Mouse (Mus musculus) liver, adult 2 months (tissue): ENCODE results near the gene Scgb3a1. TPM values are rescaled to one million over a fixed set of nuclear protein-coding genes. Genes with fewer than 3 reads are reported as not detected.

Experiments
- DNase-seq: peaks from one replicate; pipeline ENCODE4 v3.0.0-alpha.2; 2011; ENCODE audit warnings: low read depth, low spot score; ENCODE audit errors: extremely low read depth
- H3K27ac ChIP-seq: fragments of 200-500 bp; replicated peaks from 2 replicates; pipeline ENCODE4 v1.5.1; 2012; ENCODE audit warnings: low read depth, mild to moderate bottlenecking, control low read depth, inconsistent platforms, low read length; ENCODE audit not compliant: insufficient read depth
- H3K27me3 ChIP-seq: fragments of 200-500 bp; 2 replicates; pipeline ENCODE4 v1.6.1; 2012; ENCODE audit warnings: mild to moderate bottlenecking, moderate library complexity, low read length, inconsistent platforms; ENCODE audit not compliant: control insufficient read depth, insufficient read depth
- H3K36me3 ChIP-seq: fragments of 200-500 bp; 2 replicates; pipeline ENCODE4 v1.6.1; 2012; ENCODE audit warnings: low read length, inconsistent platforms; ENCODE audit not compliant: control insufficient read depth, insufficient read depth
- H3K4me1 ChIP-seq: fragments of 200-500 bp; 2 replicates; pipeline ENCODE4 v1.6.1; 2011; ENCODE audit warnings: low read length; ENCODE audit not compliant: control insufficient read depth, insufficient read depth
- H3K4me3 ChIP-seq: fragments of 200-500 bp; 2 replicates; pipeline ENCODE4 v1.5.1; 2011; ENCODE audit warnings: low read depth, mild to moderate bottlenecking, control low read depth, low read length, moderate library complexity; ENCODE audit not compliant: insufficient read depth
- H3K79me2 ChIP-seq: fragments of 200-500 bp; 2 replicates; pipeline ENCODE4 v1.6.1; 2012; ENCODE audit warnings: inconsistent platforms, mild to moderate bottlenecking, low read length, moderate library complexity; ENCODE audit not compliant: control insufficient read depth, insufficient read depth
- H3K9ac ChIP-seq: fragments of 200-500 bp; 2 replicates; pipeline ENCODE4 v1.6.1; 2012; ENCODE audit warnings: low read depth, mild to moderate bottlenecking, control low read depth, inconsistent platforms, low read length
- CTCF ChIP-seq: fragments of 200-500 bp; IDR thresholded peaks from 2 replicates; pipeline ENCODE4 v1.5.1; 2011; ENCODE audit warnings: low read depth, low read length, control low read depth
- POLR2A ChIP-seq: fragments of 200-500 bp; IDR thresholded peaks from 2 replicates; pipeline ENCODE4 v1.6.1; 2011; ENCODE audit warnings: low read length, control low read depth; ENCODE audit not compliant: insufficient read depth; ENCODE audit errors: extremely low read depth
- WGBS: fragments of 180-500 bp; shearing (Covaris S2); methylation state at CpG from one replicate; pipeline ENCODE4 v1.1.7; 2018; 5-methylcytosine and 5-hydroxymethylcytosine counted together
- polyA plus RNA-seq: library from polyadenylated mRNA; depleted of rRNA; stranded (reverse); fragments of >200 nt; gene quantifications from 2 replicates; pipeline ENCODE4 v1.2.3, GENCODE M21; 2012
- total RNA-seq: library from RNA; depleted of rRNA; stranded (reverse); fragments of >200 nt; gene quantifications from 2 replicates; pipeline ENCODE4 v1.2.3, GENCODE M21; 2014

The Scgb3a1 gene
- total and polyA plus RNA-seq, 2 experiments: 0.22 TPM; not detected in 1

- no peak overlapping the region for H3K9ac ChIP-seq
- H3K4me1 ChIP-seq: no peaks in the 10 kb centered on the region
- no peaks in the 10 kb centered on the region; the same call in 1 of the 2 replicates for H3K36me3 ChIP-seq
- no peaks in the 10 kb centered on the region for H3K79me2 ChIP-seq
- no peak overlapping the region for H3K4me3 ChIP-seq
- no peaks in the 10 kb centered on the region for H3K27me3 ChIP-seq
- no peak overlapping the region for H3K27ac ChIP-seq
- no peak for TF ChIP-seq POLR2A
- no peak for TF ChIP-seq CTCF
- DNase-seq: no peak
- 68% methylated on average over 8 of the region's 8 CpGs for WGBS
These were observed 36.7 kb upstream of the Scgb3a1 start for GRCm38 (mm10) chr11:49626748-49627147.

GRCm38 (mm10) chr11:49631154-49631553, 32.3 kb upstream of the Scgb3a1 start:
- Histone ChIP-seq H3K9ac (no peak overlapping the region), H3K4me3 (no peak overlapping the region), H3K27ac (no peak overlapping the region), H3K4me1 (no peaks in the 10 kb centered on the region), H3K79me2 (no peaks in the 10 kb centered on the region), H3K27me3 (peaks cover 2% of the 10 kb centered on the region; the same call in 1 of the 2 replicates), H3K36me3 (no peaks in the 10 kb centered on the region; the same call in 1 of the 2 replicates)
- no peak for DNase-seq
- 18% methylated on average over 3 of the region's 3 CpGs for WGBS
- TF ChIP-seq CTCF (peak; percentile 55), POLR2A (no peak)

- DNase-seq: no peak
- Histone ChIP-seq H3K79me2 (no peaks in the 10 kb centered on the region), H3K4me1 (no peaks in the 10 kb centered on the region), H3K36me3 (no peaks in the 10 kb centered on the region; the same call in 1 of the 2 replicates), H3K27ac (no peak overlapping the region), H3K27me3 (peaks cover 2% of the 10 kb centered on the region; the same call in 1 of the 2 replicates), H3K9ac (no peak overlapping the region), H3K4me3 (no peak overlapping the region)
- 70% methylated on average over 2 of the region's 2 CpGs for WGBS
- TF ChIP-seq CTCF: no peak
- no peak for TF ChIP-seq POLR2A
These were observed 31.2 kb upstream of the Scgb3a1 start for GRCm38 (mm10) chr11:49632256-49632655.

- Histone ChIP-seq H3K4me3 (no peak overlapping the region), H3K4me1 (no peaks in the 10 kb centered on the region), H3K79me2 (no peaks in the 10 kb centered on the region), H3K27ac (no peak overlapping the region), H3K27me3 (peaks cover 2% of the 10 kb centered on the region; the same call in 1 of the 2 replicates), H3K36me3 (no peaks in the 10 kb centered on the region), H3K9ac (no peak overlapping the region)
- TF ChIP-seq CTCF: no peak
- TF ChIP-seq POLR2A: no peak
- WGBS: 17% methylated on average over 22 of the region's 22 CpGs
- DNase-seq: no peak
These were observed 29.3 kb upstream of the Scgb3a1 start for GRCm38 (mm10) chr11:49634101-49634500.

- TF ChIP-seq POLR2A: no peak
- no peak for TF ChIP-seq CTCF
- Histone ChIP-seq H3K27ac (no peak overlapping the region), H3K36me3 (no peaks in the 10 kb centered on the region), H3K9ac (no peak overlapping the region), H3K79me2 (no peaks in the 10 kb centered on the region), H3K4me3 (no peak overlapping the region), H3K27me3 (peaks cover 2% of the 10 kb centered on the region; the same call in 1 of the 2 replicates), H3K4me1 (no peaks in the 10 kb centered on the region)
- no peak for DNase-seq
- WGBS: 59% methylated on average over 6 of the region's 6 CpGs
These were observed 27.7 kb upstream of the Scgb3a1 start for GRCm38 (mm10) chr11:49635671-49636070.

GRCm38 (mm10) chr11:49636449-49636848, 27.0 kb upstream of the Scgb3a1 start:
- 6% methylated on average over 11 of the region's 11 CpGs for WGBS
- Histone ChIP-seq H3K4me1 (no peaks in the 10 kb centered on the region), H3K4me3 (no peak overlapping the region), H3K9ac (no peak overlapping the region), H3K27ac (no peak overlapping the region), H3K36me3 (no peaks in the 10 kb centered on the region), H3K79me2 (no peaks in the 10 kb centered on the region), H3K27me3 (peaks cover 2% of the 10 kb centered on the region; the same call in 1 of the 2 replicates)
- no peak for DNase-seq
- peak; percentile 63 for TF ChIP-seq CTCF
- no peak for TF ChIP-seq POLR2A
